Comparison of ENCODE assay signal across 13 mouse cellular contexts in genomic region chr17:86829383-86830175, GRCm38 (mm10).
"Had no signal": no experiment of that assay in that cellular context is flagged by ENCODE, and none has a peak within 500 bp of the region (broad histone marks: within the 10 kb centered on the region; RNA-seq: fewer than 3 reads in every experiment).

No protein-coding gene starts in this region.

- H3K4me1 ChIP-seq: intestine, embryonic 15.5 days; kidney, embryonic 15.5 days; limb, embryonic 15.5 days; liver, embryonic 13.5 days; midbrain, embryonic 15.5 days; neural tube, embryonic 12.5 days had no signal

- H3K27ac ChIP-seq: intestine, embryonic 15.5 days; kidney, embryonic 15.5 days; limb, embryonic 15.5 days; liver, embryonic 13.5 days; midbrain, embryonic 15.5 days; neural tube, embryonic 12.5 days had no signal

- H3K36me3 ChIP-seq: intestine, embryonic 15.5 days; limb, embryonic 15.5 days; midbrain, embryonic 15.5 days; neural tube, embryonic 12.5 days had no signal

- H3K27me3 ChIP-seq: intestine, embryonic 15.5 days; kidney, embryonic 15.5 days; limb, embryonic 15.5 days; liver, embryonic 13.5 days; midbrain, embryonic 15.5 days; neural tube, embryonic 12.5 days had no signal

- DNase-seq: kidney, adult 2 months; kidney, postnatal 14 days; left cerebral cortex, postnatal 4 days; liver, embryonic 13.5 days; lung, embryonic 14.5 days; retina, postnatal 1 day; right cerebral cortex, postnatal 4 days; spleen, adult 18-20 months had no signal

- ATAC-seq: intestine, embryonic 15.5 days; midbrain, embryonic 15.5 days had no signal

- H3K4me3 ChIP-seq: intestine, embryonic 15.5 days; kidney, embryonic 15.5 days; limb, embryonic 15.5 days; liver, embryonic 13.5 days; midbrain, embryonic 15.5 days; neural tube, embryonic 12.5 days had no signal

- H3K9me3 ChIP-seq: intestine, embryonic 15.5 days; kidney, embryonic 15.5 days; limb, embryonic 15.5 days; liver, embryonic 13.5 days; midbrain, embryonic 15.5 days; neural tube, embryonic 12.5 days had no signal
